Mouse (Mus musculus) stomach, postnatal 0 days (tissue): ENCODE measurements around the gene Becn1. TPM values are rescaled to one million over a fixed set of nuclear protein-coding genes. Genes with fewer than 3 reads are reported as not detected.

ENCODE experiments used
- ATAC-seq: fragments of 200-750 bp; cut with Nextera tagmentation; 2 replicates; pipeline ENCODE4 v1.8.0; 2017; ENCODE audit not compliant: low FRiP score, low TSS enrichment
- DNase-seq: peaks from one replicate; pipeline ENCODE4 v3.0.0-alpha.2; 2016; ENCODE audit warnings: low spot score
- H3K27ac ChIP-seq: fragments of 300-500 bp; sonication (generic); replicated peaks from 2 replicates; pipeline ENCODE4 v1.5.1; 2014; ENCODE audit warnings: mild to moderate bottlenecking, control low read depth
- H3K27me3 ChIP-seq: fragments of 300-500 bp; sonication (generic); 2 replicates; pipeline ENCODE4 v1.6.1; 2014; ENCODE audit warnings: low read length; ENCODE audit not compliant: control insufficient read depth, insufficient read depth
- H3K36me3 ChIP-seq: fragments of 300-500 bp; sonication (generic); 2 replicates; pipeline ENCODE4 v1.6.1; 2014; ENCODE audit warnings: low read length, mixed read lengths; ENCODE audit not compliant: control insufficient read depth, insufficient read depth
- H3K4me1 ChIP-seq: fragments of 300-500 bp; sonication (generic); replicated peaks from 2 replicates; pipeline ENCODE4 v1.6.1; 2014; ENCODE audit warnings: antibody characterized with exemption; ENCODE audit not compliant: control insufficient read depth, insufficient read depth
- H3K4me2 ChIP-seq: fragments of 300-500 bp; sonication (generic); replicated peaks from 2 replicates; pipeline ENCODE4 v1.6.1; 2014; ENCODE audit warnings: low read depth, mild to moderate bottlenecking, control low read depth, moderate library complexity
- H3K4me3 ChIP-seq: fragments of 300-500 bp; sonication (generic); 2 replicates; pipeline ENCODE4 v1.5.1; 2014; ENCODE audit warnings: low read depth, low read length, control low read depth
- H3K9ac ChIP-seq: fragments of 300-500 bp; sonication (generic); 2 replicates; pipeline ENCODE4 v1.6.1; 2014; ENCODE audit warnings: mild to moderate bottlenecking, low read length, control low read depth, mixed read lengths
- H3K9me3 ChIP-seq: fragments of 300-500 bp; sonication (generic); 2 replicates; pipeline ENCODE4 v1.6.1; 2016; ENCODE audit warnings: low read length; ENCODE audit not compliant: control insufficient read depth
- CTCF ChIP-seq: IDR thresholded peaks from 2 replicates; pipeline ENCODE4 v1.5.1; 2016; ENCODE audit warnings: antibody characterized with exemption, low read depth, mild to moderate bottlenecking, moderate library complexity
- EP300 ChIP-seq: optimal IDR thresholded peaks from 2 replicates; pipeline ENCODE3; 2016; ENCODE audit warnings: antibody characterized with exemption
- WGBS: fragments of 180-500 bp; shearing (Covaris S2); extraction: QIAGEN DNeasy Blood & Tissue Kit; methylation state at CpG from one replicate; pipeline ENCODE4 v1.1.7; 2014; 5-methylcytosine and 5-hydroxymethylcytosine counted together
- polyA plus RNA-seq: library from polyadenylated mRNA; unstranded; fragments of >200 nt; fragmentation: Nextera tagmentation; extraction: Ambion mirVana; gene quantifications from 2 replicates; pipeline ENCODE4 v1.2.1, GENCODE M21; 2015

Becn1 gene
- polyA plus RNA-seq, result 102 and 110 TPM in 2 replicates

GRCm38 (mm10) chr11:101302004-101302798, at the start of gene Becn1:
Becn1 (minus strand) TSS chr11:101302286.
- Histone ChIP-seq H3K9me3 (no peaks in the 10 kb centered on the region), H3K27ac (peak within 1 kb of the TSS; percentile 74), H3K4me3 (peak within 1 kb of the TSS; percentile 89), H3K4me1 (peaks cover 7% of the 10 kb centered on the region; the same call in 1 of the 2 replicates), H3K36me3 (peaks cover 4% of the 10 kb centered on the region; the same call in 1 of the 2 replicates), H3K9ac (peak within 1 kb of the TSS; percentile 89), H3K27me3 (no peaks in the 10 kb centered on the region), H3K4me2 (peak within 1 kb of the TSS; percentile 97)
- TF ChIP-seq EP300 (no peak), CTCF (peak; percentile 99)
- 6% methylated on average over 39 of the region's 39 CpGs for WGBS
- ATAC-seq (peak; percentile 93), DNase-seq (peak; percentile 97)

GRCm38 (mm10) chr11:101351721-101352111, 49.6 kb upstream of the Becn1 start:
- TF ChIP-seq CTCF, result no peak
- TF ChIP-seq EP300, result no peak
- Histone ChIP-seq H3K36me3 (no peaks in the 10 kb centered on the region), H3K9ac (no peak overlapping the region), H3K27ac (no peak overlapping the region), H3K4me1 (no peaks in the 10 kb centered on the region), H3K4me2 (no peak overlapping the region), H3K9me3 (no peaks in the 10 kb centered on the region), H3K27me3 (no peaks in the 10 kb centered on the region), H3K4me3 (no peak overlapping the region)
- no peak for ATAC-seq
- 59% methylated on average over 3 of the region's 3 CpGs for WGBS
- no peak for DNase-seq

GRCm38 (mm10) chr11:101351100-101351720, 49.1 kb upstream of the Becn1 start:
- no peaks in the 10 kb centered on the region for H3K9me3 ChIP-seq
- no peak overlapping the region for H3K4me3 ChIP-seq
- ATAC-seq (peak; percentile 69), DNase-seq (no peak)
- no peak for TF ChIP-seq CTCF
- TF ChIP-seq EP300, result no peak
- 46% methylated on average over 11 of the region's 11 CpGs for WGBS
- no peak overlapping the region for H3K27ac ChIP-seq
- no peaks in the 10 kb centered on the region for H3K4me1 ChIP-seq
- H3K9ac ChIP-seq, result no peak overlapping the region
- no peaks in the 10 kb centered on the region for H3K27me3 ChIP-seq
- no peaks in the 10 kb centered on the region for H3K36me3 ChIP-seq
- no peak overlapping the region for H3K4me2 ChIP-seq

GRCm38 (mm10) chr11:101349216-101349615, 47.1 kb upstream of the Becn1 start:
- no peak for ATAC-seq
- Histone ChIP-seq H3K4me2 (no peak overlapping the region), H3K36me3 (no peaks in the 10 kb centered on the region), H3K4me3 (no peak overlapping the region), H3K9ac (no peak overlapping the region), H3K27ac (no peak overlapping the region), H3K9me3 (no peaks in the 10 kb centered on the region), H3K27me3 (no peaks in the 10 kb centered on the region), H3K4me1 (no peaks in the 10 kb centered on the region)
- no peak for DNase-seq
- TF ChIP-seq EP300 (no peak), CTCF (no peak)
- WGBS, result 82% methylated on average over 3 of the region's 3 CpGs

GRCm38 (mm10) chr11:101348774-101349173, 46.7 kb upstream of the Becn1 start:
- ATAC-seq, result no peak
- no peaks in the 10 kb centered on the region for H3K9me3 ChIP-seq
- H3K27ac ChIP-seq, result no peak overlapping the region
- no peak overlapping the region for H3K4me3 ChIP-seq
- DNase-seq, result no peak
- no peaks in the 10 kb centered on the region for H3K4me1 ChIP-seq
- no peaks in the 10 kb centered on the region for H3K27me3 ChIP-seq
- no peak overlapping the region for H3K4me2 ChIP-seq
- TF ChIP-seq CTCF, result no peak
- TF ChIP-seq EP300, result no peak
- WGBS, result 64% methylated on average over 7 of the region's 7 CpGs
- H3K36me3 ChIP-seq, result no peaks in the 10 kb centered on the region
- H3K9ac ChIP-seq, result no peak overlapping the region
